Mouse (Mus musculus) monocyte, adult 5-6 weeks (primary cell): ENCODE measurements around the gene Pank4. TPM values are rescaled to one million over a fixed set of nuclear protein-coding genes. Genes with fewer than 3 reads are reported as not detected.

Source experiments
- ATAC-seq: fragments of 153-309, 156-312 bp; replicated peaks from 2 replicates; pipeline ENCODE4 v1.8.0; 2017; ENCODE audit warnings: mild to moderate bottlenecking; ENCODE audit not compliant: low TSS enrichment, insufficient number of reproducible peaks, severe bottlenecking, poor library complexity, low FRiP score
- total RNA-seq: library from RNA; stranded (forward); fragments of 200-1000, 200-491, 200-594 nt; gene quantifications from 3 replicates; pipeline ENCODE4 v1.2.3, GENCODE M21; 2017

Gene Pank4
- total RNA-seq, 1 experiment from 2014 or later, result 26.6 TPM

DNA sequence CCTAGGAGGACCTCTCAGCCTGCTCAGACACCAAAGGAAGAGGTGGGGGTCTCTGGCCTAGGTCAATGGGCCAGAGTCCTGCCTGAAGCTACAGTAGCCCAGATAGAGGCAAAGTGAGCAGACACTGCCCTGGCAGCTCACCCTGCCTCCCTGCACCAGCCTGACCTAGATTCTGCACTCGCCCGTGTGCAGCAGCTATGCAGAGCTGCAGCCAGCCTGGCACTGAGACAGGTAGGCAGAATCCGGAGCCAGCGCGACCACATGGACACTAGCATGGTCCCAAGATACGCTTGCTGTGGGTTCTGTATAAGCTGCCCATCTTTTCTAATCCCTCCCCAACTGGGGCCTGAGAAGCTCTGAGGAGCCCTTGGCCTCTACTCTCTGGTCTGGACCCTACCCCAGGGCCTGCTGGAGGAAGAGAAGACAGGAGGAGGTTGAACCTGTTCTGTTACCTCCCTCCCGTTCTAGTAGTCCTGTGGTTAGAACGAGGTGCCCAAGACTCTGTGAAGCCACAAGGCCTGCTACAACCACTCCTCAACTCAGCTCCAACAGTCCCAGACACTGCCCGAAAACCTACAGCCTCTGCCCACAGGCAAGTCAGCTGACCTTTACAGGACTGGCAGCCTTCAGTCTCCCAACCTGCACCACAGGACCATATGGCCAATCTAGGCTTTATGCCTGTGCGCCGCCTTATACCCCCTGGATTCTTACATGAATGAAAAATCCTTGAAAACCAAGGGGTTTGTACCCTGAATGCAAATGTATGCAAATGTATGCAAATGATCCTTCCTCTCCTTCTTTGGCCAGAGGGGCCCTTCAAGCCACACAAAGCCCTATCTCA, 60.5 kb downstream of the Pank4 start:
- no peak for ATAC-seq

Other genes starting within 250 kb of the Pank4 start
- not detected in 3 replicates for gene Ttc34, start 126.7 kb upstream of the Pank4 start, total RNA-seq
- 0.29 to 0.39 TPM in 2 of 3 replicates, not detected in the other for gene Mmel1, start 94.5 kb upstream of the Pank4 start, total RNA-seq
- 3.1 to 3.5 TPM (median 3.3 TPM) in 3 replicates for gene Fam213b, start 65.0 kb upstream of the Pank4 start, total RNA-seq
- gene Tnfrsf14, start 35.6 kb upstream of the Pank4 start, total RNA-seq, result 20.8 to 45.5 TPM (median 29.3 TPM) in 3 replicates
- gene Hes5, start 3.2 kb upstream of the Pank4 start, total RNA-seq, result not detected in 3 replicates
- not detected in 3 replicates for gene Plch2, start 92.7 kb downstream of the Pank4 start, total RNA-seq
- 1.6 to 6.2 TPM (median 3.1 TPM) in 3 replicates for gene Pex10, start 102.9 kb downstream of the Pank4 start, total RNA-seq
- gene Rer1, start 122.3 kb downstream of the Pank4 start, total RNA-seq, result 111 to 130 TPM (median 118 TPM) in 3 replicates
- 0.97 TPM in 1 of 3 replicates, not detected in the others for gene Morn1, start 122.5 kb downstream of the Pank4 start, total RNA-seq